Mouse (Mus musculus): ENCODE measurements around the gene Nat10. TPM values are rescaled to one million over a fixed set of nuclear protein-coding genes. Genes with fewer than 3 reads are reported as not detected.

Nat10 gene
- polyA plus RNA-seq, 1 experiment from 2014 or later = 33.7 TPM

- H3K9me3 ChIP-seq = no peaks in the 10 kb centered on the region
- no peak for ATAC-seq (ENCODE audit: insufficient number of reproducible peaks, insufficient read depth, low FRiP score, low TSS enrichment, low read depth)
- H3K36me3 ChIP-seq = peaks cover 69% of the 10 kb centered on the region
- H3K4me2 ChIP-seq = no peak overlapping the region
- no peak overlapping the region for H3K4me3 ChIP-seq (replicated peaks)
- no peaks in the 10 kb centered on the region for H3K27me3 ChIP-seq
- no peaks in the 10 kb centered on the region for H3K4me1 ChIP-seq (replicated peaks)
- H3K9ac ChIP-seq (replicated peaks) = no peak overlapping the region
- 84% methylated on average over 5 of the region's 5 CpGs for WGBS
- no peak overlapping the region for H3K27ac ChIP-seq
Observed at GRCm38 (mm10) chr2:103745481-103745880, 15.6 kb downstream of the Nat10 start.

DNA sequence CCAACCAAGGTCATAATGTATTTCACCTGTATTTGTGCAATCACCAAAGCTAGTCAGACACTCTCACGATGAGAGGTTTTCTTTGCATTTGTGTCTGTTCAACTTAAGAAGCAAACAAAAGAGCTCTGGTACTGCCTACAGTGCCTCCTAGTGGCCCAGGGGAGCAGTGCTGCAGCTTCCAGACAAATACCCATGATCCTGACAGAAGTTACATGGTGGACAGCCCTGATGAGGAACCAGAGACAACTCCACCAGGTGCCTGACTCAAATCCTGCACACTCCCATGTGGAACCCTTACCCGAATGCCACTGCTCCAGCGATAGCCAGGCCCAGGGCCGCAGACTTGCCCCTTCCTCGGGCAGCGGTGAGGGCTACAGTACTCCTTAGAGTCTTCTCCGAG is 17.1 kb downstream of the Nat10 start:
- H3K4me2 ChIP-seq = no peak overlapping the region
- no peaks in the 10 kb centered on the region for H3K27me3 ChIP-seq
- H3K4me1 ChIP-seq (replicated peaks) = no peaks in the 10 kb centered on the region
- no peak overlapping the region for H3K27ac ChIP-seq
- H3K4me3 ChIP-seq (replicated peaks) = no peak overlapping the region
- no peak for ATAC-seq (ENCODE audit: insufficient number of reproducible peaks, insufficient read depth, low FRiP score, low TSS enrichment, low read depth)
- H3K36me3 ChIP-seq = peaks cover 67% of the 10 kb centered on the region
- H3K9ac ChIP-seq (replicated peaks) = no peak overlapping the region
- WGBS = 84% methylated on average over 7 of the region's 7 CpGs
- H3K9me3 ChIP-seq = no peaks in the 10 kb centered on the region

DNA sequence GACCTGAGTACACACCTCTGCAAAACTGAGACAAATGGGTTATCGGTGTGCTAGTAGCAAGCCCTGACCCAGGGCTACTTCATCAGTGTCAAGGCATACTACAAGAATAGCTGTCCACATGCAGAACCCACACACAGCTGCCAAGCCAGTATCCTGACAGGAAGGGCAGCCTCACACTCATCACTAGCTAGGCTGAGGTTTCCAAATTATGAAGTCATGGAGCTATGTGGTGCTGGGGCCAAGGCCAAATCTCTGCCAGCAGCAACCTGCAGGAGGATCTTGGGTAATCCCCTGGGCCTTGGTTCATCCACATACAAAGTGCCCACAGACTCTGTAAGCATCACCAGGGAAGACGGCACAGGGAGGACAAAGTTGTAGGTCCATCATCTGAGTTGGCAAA is 17.5 kb downstream of the Nat10 start:
- Histone ChIP-seq H3K9me3 (no peaks in the 10 kb centered on the region), H3K36me3 (peaks cover 65% of the 10 kb centered on the region), H3K4me3 (replicated peaks) (no peak overlapping the region), H3K27me3 (no peaks in the 10 kb centered on the region), H3K4me1 (replicated peaks) (no peaks in the 10 kb centered on the region), H3K27ac (no peak overlapping the region), H3K4me2 (no peak overlapping the region), H3K9ac (replicated peaks) (no peak overlapping the region)
- WGBS = 97% methylated on average over 2 of the region's 2 CpGs
- ATAC-seq (ENCODE audit: insufficient number of reproducible peaks, insufficient read depth, low FRiP score, low TSS enrichment, low read depth) = no peak

- no peak overlapping the region for H3K9ac ChIP-seq (replicated peaks)
- H3K9me3 ChIP-seq = no peaks in the 10 kb centered on the region
- no peak overlapping the region for H3K4me2 ChIP-seq
- ATAC-seq (ENCODE audit: insufficient number of reproducible peaks, insufficient read depth, low FRiP score, low TSS enrichment, low read depth) = no peak
- H3K27ac ChIP-seq = no peak overlapping the region
- H3K27me3 ChIP-seq = no peaks in the 10 kb centered on the region
- H3K4me1 ChIP-seq (replicated peaks) = no peaks in the 10 kb centered on the region
- H3K36me3 ChIP-seq = peaks cover 57% of the 10 kb centered on the region
- WGBS = 95% methylated on average over 6 of the region's 6 CpGs
- H3K4me3 ChIP-seq (replicated peaks) = no peak overlapping the region
Observed at GRCm38 (mm10) chr2:103742821-103743220, 18.2 kb downstream of the Nat10 start.

DNA sequence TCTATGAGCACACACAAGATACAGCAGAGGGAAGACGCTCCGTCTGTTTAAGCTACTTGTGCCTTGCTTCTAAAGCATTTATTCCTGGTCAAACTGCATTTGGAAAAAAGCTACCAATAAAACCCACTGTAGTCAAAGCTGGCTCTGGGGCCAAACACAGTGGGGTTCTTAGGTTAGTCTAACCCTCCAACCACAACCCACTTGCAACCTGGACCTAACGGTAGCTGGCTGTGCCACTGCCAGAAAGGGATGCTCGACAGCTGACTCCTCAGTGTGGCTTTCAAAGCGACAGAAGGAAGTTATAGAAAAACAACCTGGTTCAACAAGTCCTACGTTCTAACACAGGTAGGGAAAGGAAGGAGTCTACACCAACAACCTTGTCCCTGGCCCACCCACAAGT is 29.6 kb downstream of the Nat10 start:
- Histone ChIP-seq H3K27ac (no peak overlapping the region), H3K27me3 (no peaks in the 10 kb centered on the region), H3K4me3 (replicated peaks) (no peak overlapping the region), H3K36me3 (peaks cover 95% of the 10 kb centered on the region), H3K4me2 (no peak overlapping the region), H3K9ac (replicated peaks) (no peak overlapping the region), H3K9me3 (no peaks in the 10 kb centered on the region), H3K4me1 (replicated peaks) (no peaks in the 10 kb centered on the region)
- ATAC-seq (ENCODE audit: insufficient number of reproducible peaks, insufficient read depth, low FRiP score, low TSS enrichment, low read depth) = no peak
- WGBS = 90% methylated on average over 6 of the region's 6 CpGs

- no peak for ATAC-seq (ENCODE audit: insufficient number of reproducible peaks, insufficient read depth, low FRiP score, low TSS enrichment, low read depth)
Observed at GRCm38 (mm10) chr2:103730999-103731398, 30.1 kb downstream of the Nat10 start.

GRCm38 (mm10) chr2:103728027-103728540 is 33.0 kb downstream of the Nat10 start:
- ATAC-seq (ENCODE audit: insufficient number of reproducible peaks, insufficient read depth, low FRiP score, low TSS enrichment, low read depth) = no peak
- Histone ChIP-seq H3K4me2 (no peak overlapping the region), H3K9me3 (no peaks in the 10 kb centered on the region), H3K4me3 (replicated peaks) (no peak overlapping the region), H3K4me1 (replicated peaks) (no peaks in the 10 kb centered on the region), H3K27me3 (no peaks in the 10 kb centered on the region), H3K27ac (no peak overlapping the region), H3K9ac (replicated peaks) (no peak overlapping the region), H3K36me3 (peaks cover 93% of the 10 kb centered on the region)
- WGBS = 89% methylated on average over 12 of the region's 12 CpGs

More at GRCm38 (mm10) chr2:103730999-103731398, 30.1 kb downstream of the Nat10 start:
- no peaks in the 10 kb centered on the region for H3K9me3 ChIP-seq
- H3K27me3 ChIP-seq = no peaks in the 10 kb centered on the region
- no peak overlapping the region for H3K4me2 ChIP-seq
- H3K4me1 ChIP-seq (replicated peaks) = no peaks in the 10 kb centered on the region
- no peak overlapping the region for H3K27ac ChIP-seq
- 80% methylated on average over 8 of the region's 8 CpGs for WGBS
- H3K9ac ChIP-seq (replicated peaks) = no peak overlapping the region
- no peak overlapping the region for H3K4me3 ChIP-seq (replicated peaks)
- H3K36me3 ChIP-seq = peaks cover 94% of the 10 kb centered on the region

DNA sequence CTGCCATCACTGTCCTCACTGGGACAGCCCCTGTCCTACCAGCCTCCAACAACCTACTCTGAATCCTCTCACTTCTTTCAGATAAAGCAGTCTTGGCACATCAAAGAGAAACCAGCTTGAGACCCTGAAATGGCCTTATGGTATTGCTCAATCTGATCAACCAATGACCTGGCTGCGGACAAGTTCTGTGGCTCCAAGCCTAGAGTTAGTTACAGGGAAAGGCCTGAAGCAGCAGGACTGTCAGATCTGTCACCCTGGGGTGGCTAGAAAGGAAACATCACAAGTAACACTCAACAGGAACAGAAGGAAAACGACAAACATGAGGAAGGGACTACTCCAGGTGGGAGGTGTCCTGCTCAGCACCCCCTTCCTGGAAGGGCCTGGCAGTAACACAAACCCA is 36.5 kb downstream of the Nat10 start:
- 91% methylated on average over 2 of the region's 2 CpGs for WGBS
- H3K36me3 ChIP-seq = peaks cover 89% of the 10 kb centered on the region

GRCm38 (mm10) chr2:103719292-103719646 is 41.8 kb downstream of the Nat10 start:
- WGBS = 92% methylated on average over 7 of the region's 7 CpGs
- Histone ChIP-seq H3K27ac (no peak overlapping the region), H3K4me2 (no peak overlapping the region), H3K4me1 (replicated peaks) (no peaks in the 10 kb centered on the region), H3K4me3 (replicated peaks) (no peak overlapping the region), H3K27me3 (no peaks in the 10 kb centered on the region), H3K36me3 (peaks cover 88% of the 10 kb centered on the region), H3K9ac (replicated peaks) (no peak overlapping the region), H3K9me3 (no peaks in the 10 kb centered on the region)
- ATAC-seq (ENCODE audit: insufficient number of reproducible peaks, insufficient read depth, low FRiP score, low TSS enrichment, low read depth) = no peak; the same call in 1 of the 2 replicates

More for the DNA sequence above, 36.5 kb downstream of the Nat10 start:
- H3K27me3 ChIP-seq = no peaks in the 10 kb centered on the region
- H3K4me3 ChIP-seq (replicated peaks) = no peak overlapping the region
- no peak overlapping the region for H3K4me2 ChIP-seq
- no peak overlapping the region for H3K9ac ChIP-seq (replicated peaks)
- H3K27ac ChIP-seq = no peak overlapping the region
- H3K9me3 ChIP-seq = no peaks in the 10 kb centered on the region
- ATAC-seq (ENCODE audit: insufficient number of reproducible peaks, insufficient read depth, low FRiP score, low TSS enrichment, low read depth) = no peak
- no peaks in the 10 kb centered on the region for H3K4me1 ChIP-seq (replicated peaks)

DNA sequence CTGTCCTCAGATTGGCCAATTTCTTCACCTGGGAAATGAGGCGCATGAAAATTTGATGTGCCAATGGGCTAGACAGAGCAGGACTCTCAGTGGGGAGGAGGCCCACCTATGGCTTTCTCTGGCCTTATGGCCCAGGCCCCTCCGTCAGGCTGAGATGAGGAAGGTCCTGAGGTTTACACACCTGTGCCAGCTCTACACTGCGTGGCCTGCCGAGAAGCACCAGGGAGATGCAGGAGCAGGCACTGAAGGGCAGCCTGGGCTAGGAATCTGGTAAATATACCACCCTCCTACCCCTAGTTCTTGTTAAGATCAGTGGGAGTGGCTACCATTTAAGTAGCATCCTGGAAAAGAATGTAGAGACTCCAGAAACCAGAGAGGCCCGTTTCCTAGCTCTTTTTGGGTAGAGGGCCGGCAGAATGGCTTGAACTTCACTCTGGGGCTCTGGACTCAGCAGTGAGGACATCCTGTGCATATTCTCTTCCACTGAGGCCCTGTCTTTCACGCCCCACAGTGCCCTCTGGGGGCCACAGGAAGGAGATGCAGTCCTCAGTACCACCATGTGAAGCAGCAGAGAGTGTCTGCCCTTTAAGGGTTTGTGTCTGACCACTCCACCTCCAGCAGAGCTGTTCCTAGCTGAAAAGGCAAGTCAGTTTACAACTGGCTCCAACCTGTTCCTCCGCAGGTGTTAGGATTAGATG is 42.3 kb downstream of the Nat10 start:
- peak; percentile 63; the same call in 1 of the 2 replicates for ATAC-seq (ENCODE audit: insufficient number of reproducible peaks, insufficient read depth, low FRiP score, low TSS enrichment, low read depth)
- no peaks in the 10 kb centered on the region for H3K27me3 ChIP-seq
- peaks cover 87% of the 10 kb centered on the region for H3K36me3 ChIP-seq
- 66% methylated on average over 8 of the region's 8 CpGs for WGBS
- H3K27ac ChIP-seq = 0 out of 2 replicates have a peak overlapping the region, but pooled peaks have one; percentile 23
- H3K9me3 ChIP-seq = no peaks in the 10 kb centered on the region
- H3K4me2 ChIP-seq = no peak overlapping the region
- H3K9ac ChIP-seq (replicated peaks) = no peak overlapping the region
- no peaks in the 10 kb centered on the region for H3K4me1 ChIP-seq (replicated peaks)
- H3K4me3 ChIP-seq (replicated peaks) = no peak overlapping the region

GRCm38 (mm10) chr2:103714412-103714811 is 46.7 kb downstream of the Nat10 start:
- H3K36me3 ChIP-seq = peaks cover 93% of the 10 kb centered on the region
- ATAC-seq (ENCODE audit: insufficient number of reproducible peaks, insufficient read depth, low FRiP score, low TSS enrichment, low read depth) = no peak
- 65% methylated on average over 4 of the region's 4 CpGs for WGBS

DNA sequence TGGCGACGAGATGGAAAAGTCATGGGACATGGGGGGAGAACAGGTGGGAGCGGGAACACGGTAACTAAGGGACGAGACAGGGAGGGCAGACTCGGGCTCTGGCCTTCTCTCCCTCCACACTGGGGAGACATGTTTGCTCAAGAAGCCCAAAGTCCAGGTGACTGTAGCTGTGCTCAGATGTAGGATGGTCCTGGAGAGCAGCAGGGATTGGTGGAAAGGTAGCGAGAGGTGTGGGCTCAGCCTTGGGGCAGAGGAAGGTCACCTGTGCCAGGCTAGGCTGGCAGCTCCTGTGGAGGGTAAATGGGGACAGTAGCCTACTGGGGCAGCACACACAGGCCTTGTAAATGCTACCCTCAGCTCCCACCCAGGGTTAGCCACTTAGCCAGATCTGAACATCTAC is 47.2 kb downstream of the Nat10 start:
- Histone ChIP-seq H3K9ac (replicated peaks) (no peak overlapping the region), H3K4me1 (replicated peaks) (no peaks in the 10 kb centered on the region), H3K27me3 (no peaks in the 10 kb centered on the region), H3K36me3 (peaks cover 98% of the 10 kb centered on the region), H3K4me2 (no peak overlapping the region), H3K4me3 (replicated peaks) (no peak overlapping the region), H3K27ac (no peak overlapping the region), H3K9me3 (no peaks in the 10 kb centered on the region)
- ATAC-seq (ENCODE audit: insufficient number of reproducible peaks, insufficient read depth, low FRiP score, low TSS enrichment, low read depth) = no peak
- 84% methylated on average over 7 of the region's 7 CpGs for whole genome bisulfite sequencing

More at GRCm38 (mm10) chr2:103714412-103714811, 46.7 kb downstream of the Nat10 start:
- Histone ChIP-seq H3K4me1 (replicated peaks) (no peaks in the 10 kb centered on the region), H3K4me3 (replicated peaks) (no peak overlapping the region), H3K9ac (replicated peaks) (no peak overlapping the region), H3K4me2 (no peak overlapping the region), H3K9me3 (no peaks in the 10 kb centered on the region), H3K27me3 (no peaks in the 10 kb centered on the region), H3K27ac (no peak overlapping the region)

Data from limb, embryonic 12.5 days (tissue).